Mouse (Mus musculus) skeletal muscle tissue, adult 2 months (tissue): ENCODE data around the gene 4921524J17Rik.

ENCODE experiments used
- DNase-seq: peaks from one replicate; pipeline ENCODE4 v3.0.0-alpha.2; 2012; ENCODE audit warnings: low read depth, low spot score

4921524J17Rik gene

DNA sequence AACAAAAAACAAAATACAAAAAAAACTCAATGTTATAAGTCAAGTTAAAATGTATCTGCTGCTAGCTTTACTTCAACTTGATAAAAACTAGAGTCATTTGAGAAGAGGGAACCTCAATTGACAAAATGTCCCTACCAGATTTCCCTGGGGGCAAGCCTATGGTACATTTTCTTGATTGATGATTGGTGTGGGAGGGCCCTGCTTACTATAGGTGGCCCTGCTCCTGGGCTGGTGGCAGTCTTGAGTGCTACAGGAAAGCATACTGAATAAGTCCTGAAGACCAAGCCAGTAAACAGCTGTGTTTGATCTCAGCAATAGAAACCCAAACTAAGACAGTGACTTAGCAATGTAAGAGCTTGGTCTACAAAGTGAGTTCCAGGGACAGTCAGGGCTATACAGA lies 11.5 kb upstream of the 4921524J17Rik start:
- DNase-seq: no peak

DNA sequence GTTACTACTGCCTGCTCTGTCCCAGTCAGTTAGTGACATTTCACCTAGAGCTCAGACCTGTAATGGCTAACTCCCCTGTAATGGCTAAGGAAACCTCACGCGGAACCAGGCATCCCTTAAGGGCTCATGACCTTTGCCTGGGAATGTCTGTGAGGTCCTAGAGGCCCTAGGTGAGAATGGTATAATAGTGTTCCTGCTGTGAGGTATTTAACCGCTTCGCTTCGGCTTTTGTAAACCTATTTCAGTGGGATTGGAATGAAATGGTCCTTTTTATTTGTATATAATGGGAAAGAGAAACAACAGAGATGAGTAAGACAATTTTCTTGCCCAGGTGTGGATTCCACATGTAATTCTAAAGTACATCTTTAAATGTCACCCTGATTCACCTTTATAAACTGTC lies 8.9 kb upstream of the 4921524J17Rik start:
- no peak for DNase-seq

DNA sequence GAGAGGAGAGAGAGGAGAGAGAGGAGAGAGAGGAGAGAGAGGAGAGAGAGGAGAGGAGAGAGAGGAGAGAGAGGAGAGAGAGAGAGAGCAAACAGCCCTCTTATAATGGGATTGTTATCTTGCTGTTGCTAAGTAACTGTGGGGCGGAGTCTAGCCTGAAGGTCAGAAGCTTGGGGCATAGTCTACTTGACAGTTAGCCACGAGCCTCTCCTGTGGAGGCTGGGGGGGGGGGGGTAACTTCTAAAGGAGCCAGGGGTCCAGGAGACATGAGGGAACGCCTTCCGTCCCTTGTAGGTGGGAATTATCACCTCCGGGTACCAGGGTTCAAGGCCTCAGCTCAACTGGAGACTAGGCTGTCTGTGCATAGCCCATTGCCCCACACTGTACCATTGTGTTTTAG lies 3.1 kb upstream of the 4921524J17Rik start:
- no peak for DNase-seq

DNA sequence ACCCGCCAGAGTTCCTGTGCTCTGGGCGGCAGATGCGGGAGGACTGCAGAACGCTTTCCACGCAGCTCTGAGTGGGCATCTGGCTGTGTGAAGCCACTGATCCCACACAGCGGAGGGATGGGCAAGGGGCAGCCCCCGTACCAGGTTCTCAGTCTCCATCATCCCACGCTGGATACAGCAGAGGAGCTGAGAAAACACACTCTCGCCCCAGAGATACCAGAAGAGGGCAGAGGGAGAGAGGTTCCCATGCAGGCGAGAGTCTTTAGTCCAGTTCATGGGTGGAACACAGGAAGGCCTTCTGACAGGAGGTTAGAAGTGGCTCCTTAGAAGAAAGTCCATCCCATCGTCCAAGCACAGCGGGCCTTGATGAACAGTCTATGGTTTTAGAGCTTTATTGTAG lies 2.2 kb upstream of the 4921524J17Rik start:
- DNase-seq: no peak

GRCm38 (mm10) chr8:85433017-85433393 lies 372 bp upstream of the 4921524J17Rik start:
- DNase-seq: no peak

DNA sequence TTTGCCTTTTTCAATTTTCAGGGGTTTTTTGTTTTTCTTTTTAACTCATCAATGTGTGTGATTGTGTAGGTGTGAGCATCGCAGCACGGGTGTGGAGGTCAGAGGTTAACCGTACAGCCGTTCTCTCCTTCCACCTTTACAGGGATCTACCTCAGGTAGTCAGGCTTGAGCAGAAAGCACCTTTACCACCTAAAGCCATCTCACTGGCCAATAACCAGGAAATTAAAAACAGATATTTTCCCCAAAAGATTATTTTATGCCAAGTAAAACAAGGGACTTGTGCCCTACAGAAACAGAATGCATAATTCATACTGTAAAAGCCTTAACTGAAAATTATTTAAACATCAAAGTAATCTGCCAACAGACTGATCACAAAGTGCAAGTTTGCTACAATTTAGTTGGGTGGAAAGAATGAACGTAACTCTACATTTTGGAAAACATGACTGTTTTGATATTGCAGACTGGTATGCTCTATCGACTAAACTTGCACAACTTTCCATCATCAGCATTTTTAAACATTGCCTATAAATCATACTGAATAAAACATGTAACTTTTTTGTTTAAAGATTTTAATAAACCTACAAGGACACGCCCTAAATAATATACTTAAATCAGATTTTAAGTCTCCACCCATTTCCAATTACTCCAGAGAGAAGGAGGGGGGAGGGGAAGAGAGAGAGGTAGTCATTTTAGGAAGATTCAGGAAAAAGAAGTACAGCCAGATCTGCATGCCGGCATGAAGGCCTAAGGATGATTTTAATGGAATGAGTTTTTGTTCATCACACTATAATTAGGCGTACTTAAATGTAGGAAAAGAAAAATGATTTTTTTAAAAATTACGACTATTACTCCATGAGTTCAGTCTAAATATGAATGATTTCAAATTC lies 1.1 kb downstream of the 4921524J17Rik start:
- no peak for DNase-seq

GRCm38 (mm10) chr8:85430801-85431200 lies 1.8 kb downstream of the 4921524J17Rik start:
- no peak for DNase-seq

DNA sequence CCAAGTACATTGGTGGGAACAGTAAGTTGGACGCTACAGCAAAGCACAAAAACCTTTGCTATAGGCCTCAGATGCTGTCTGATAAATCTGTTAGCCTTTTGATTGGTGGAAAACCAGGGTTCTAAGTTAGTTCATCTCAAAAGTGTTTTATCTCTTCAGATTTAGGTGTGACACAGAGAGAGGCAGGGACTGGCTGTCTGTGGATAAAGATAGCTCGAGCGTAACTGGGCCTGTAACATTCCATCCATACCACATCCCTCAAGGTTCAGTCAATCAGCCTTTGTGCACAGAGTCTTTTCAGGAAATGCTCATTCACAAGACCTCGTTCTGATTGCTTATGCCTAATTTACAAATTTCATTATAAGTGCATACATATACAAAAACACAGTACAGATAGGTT lies 3.4 kb downstream of the 4921524J17Rik start:
- no peak for DNase-seq

DNA sequence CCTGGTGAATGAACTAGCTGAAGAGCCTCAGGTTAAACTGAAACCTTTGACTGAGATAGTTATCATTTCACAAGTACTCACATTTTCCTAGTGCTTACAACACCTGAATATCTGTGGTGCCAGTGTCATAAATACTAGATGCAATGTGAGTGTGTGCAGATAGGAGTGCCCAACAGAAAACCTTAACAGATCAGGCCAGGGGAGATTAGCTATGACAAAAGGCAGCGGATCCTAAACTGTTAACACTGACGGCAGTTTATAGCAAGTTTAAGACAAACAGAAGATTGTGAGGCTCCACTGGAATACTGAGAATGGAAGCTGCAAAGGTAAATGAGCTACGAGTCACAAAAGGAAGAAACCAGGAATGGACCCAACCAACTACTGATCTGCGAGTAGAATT lies 5.6 kb downstream of the 4921524J17Rik start:
- no peak for DNase-seq

GRCm38 (mm10) chr8:85421329-85421728 lies 11.3 kb downstream of the 4921524J17Rik start:
- no peak for DNase-seq

DNA sequence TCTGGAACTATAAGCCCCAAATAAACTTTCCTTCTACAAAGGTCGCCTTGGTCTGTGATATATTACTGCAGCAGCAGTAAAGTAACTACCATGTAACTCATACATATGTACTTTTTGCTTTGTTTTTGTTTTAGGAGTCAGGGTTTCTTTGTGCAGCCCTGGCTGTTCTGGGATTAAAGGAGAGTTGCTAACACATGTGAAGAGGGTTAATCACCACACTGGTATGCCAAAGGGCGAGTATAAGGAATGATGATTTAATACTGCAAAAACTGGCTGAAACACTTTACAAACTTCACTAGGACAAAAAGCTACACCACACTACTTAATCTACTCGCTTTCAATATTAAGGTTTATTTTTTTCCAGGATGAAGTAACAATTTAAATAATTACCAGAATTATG lies 24.1 kb downstream of the 4921524J17Rik start:
- DNase-seq: no peak

GRCm38 (mm10) chr8:85408053-85408505 lies 24.6 kb downstream of the 4921524J17Rik start:
- DNase-seq: no peak

- DNase-seq: no peak
These were observed 26.7 kb downstream of the 4921524J17Rik start for GRCm38 (mm10) chr8:85405961-85406360.

- no peak for DNase-seq
These were observed 27.2 kb downstream of the 4921524J17Rik start for GRCm38 (mm10) chr8:85405418-85405817.

DNA sequence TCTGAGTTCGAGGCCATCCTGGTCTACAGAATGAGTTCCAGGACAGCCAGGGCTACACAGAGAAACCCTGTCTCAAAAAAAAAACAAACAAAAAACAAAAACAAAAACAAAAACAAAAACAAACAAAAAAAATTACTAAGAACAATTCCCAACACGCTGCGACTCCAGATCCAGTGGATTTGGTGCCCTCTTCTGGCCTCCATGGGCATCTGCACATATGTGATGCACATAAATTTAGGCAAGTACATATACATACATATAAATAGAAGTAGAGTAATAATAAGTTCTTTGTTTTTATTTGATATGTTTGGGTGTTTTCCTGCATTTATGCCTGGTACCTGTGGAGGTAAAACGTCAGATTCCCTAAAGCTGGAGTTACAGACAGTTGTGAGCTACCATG lies 34.1 kb downstream of the 4921524J17Rik start:
- DNase-seq: no peak

DNA sequence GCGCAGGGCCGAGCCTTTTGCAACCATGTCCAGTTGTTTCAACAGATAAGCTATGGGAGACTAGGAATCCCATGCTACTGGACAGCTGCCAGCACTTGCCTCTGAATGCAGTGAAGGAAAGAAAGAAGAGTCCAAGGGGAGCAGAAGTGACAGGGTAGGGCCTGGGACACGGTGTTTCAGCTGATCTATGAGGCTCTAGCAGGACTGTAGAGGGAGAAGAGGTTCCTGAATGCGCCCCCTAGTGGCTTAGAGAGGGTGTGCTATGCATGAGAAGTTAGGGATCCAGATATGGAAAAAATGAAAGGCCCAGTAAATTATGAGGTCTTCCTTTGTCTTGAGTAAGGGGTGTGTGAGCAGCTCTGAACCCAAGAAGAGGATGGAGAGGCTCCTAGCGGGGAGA lies 35.1 kb downstream of the 4921524J17Rik start:
- DNase-seq: peak; percentile 26

DNA sequence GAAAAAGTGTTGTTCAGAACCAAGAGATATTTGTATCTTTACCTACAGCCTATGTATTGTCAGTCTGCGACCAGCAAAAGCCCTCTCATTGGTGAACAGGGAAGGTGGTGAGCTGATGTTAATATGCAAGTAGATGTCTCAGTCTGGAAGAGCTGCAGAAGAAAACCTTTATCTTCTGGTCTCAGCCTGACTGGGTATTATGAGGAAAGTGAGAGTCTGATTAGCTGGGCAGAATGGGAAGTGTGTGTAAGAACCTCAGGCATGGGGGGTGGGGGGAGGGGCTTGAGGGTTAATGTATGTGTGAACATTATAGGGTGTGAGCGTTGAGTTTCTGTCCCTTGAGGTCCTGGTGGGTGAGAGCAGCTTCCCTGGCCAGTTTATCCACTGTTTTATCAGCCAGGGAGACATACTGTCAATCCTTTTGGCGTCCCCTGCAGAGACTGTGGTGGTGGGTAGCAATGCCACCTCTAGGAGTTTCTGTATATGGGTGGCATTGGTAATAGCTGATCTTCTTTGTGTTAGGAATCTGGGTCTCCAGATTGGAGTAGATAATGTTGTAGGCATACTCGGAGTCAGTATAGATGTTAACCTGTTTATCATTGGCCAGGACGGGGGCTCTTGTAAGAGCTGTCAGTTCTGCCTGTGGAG lies 36.1 kb downstream of the 4921524J17Rik start:
- no peak for DNase-seq

GRCm38 (mm10) chr8:85395681-85396431 lies 36.8 kb downstream of the 4921524J17Rik start:
- DNase-seq: no peak

GRCm38 (mm10) chr8:85395017-85395416 lies 37.6 kb downstream of the 4921524J17Rik start:
- DNase-seq: no peak

- no peak for DNase-seq
These were observed 39.4 kb downstream of the 4921524J17Rik start for GRCm38 (mm10) chr8:85393199-85393598.

DNA sequence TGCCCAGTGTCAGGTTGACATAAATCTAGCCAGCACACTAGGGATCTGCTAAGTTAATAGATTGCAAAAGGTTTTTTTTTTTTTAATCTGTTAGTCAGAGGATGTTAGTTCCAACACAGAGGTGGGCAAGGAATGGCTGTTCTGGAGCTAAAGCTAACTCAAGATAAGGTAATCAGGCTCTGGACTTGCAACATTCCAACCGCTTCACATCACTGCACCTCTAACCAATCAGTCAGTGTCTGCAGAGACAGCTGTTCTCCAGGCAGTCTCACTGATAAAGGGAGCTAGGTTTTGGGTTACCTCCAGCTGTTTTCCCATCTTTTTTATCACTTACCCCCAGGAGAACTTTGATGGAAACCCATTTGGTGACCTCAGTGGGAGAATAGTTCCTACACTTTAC lies 41.2 kb downstream of the 4921524J17Rik start:
- no peak for DNase-seq

GRCm38 (mm10) chr8:85386205-85386604 lies 46.4 kb downstream of the 4921524J17Rik start, which contains the start of gene Mylk3:
Gene Mylk3 (minus strand): TSS chr8:85386345.
- DNase-seq: no peak
